Comparison of ENCODE assay signal across 12 mouse cellular contexts in genomic region chr14:32036482-32036881, GRCm38 (mm10).
"Had no signal": no experiment of that assay in that cellular context is flagged by ENCODE, and none has a peak within 500 bp of the region (broad histone marks: within the 10 kb centered on the region; RNA-seq: fewer than 3 reads in every experiment).

No protein-coding gene starts in this region.

- ATAC-seq: liver, postnatal 0 days; midbrain, embryonic 15.5 days had no signal

- DNase-seq: kidney, adult 2 months; kidney, postnatal 14 days; layer of hippocampus, adult 9-11 months; layer of hippocampus, postnatal 36 days; liver; liver, embryonic 13.5 days; liver, postnatal 0 days; lung, postnatal 14 days; right cerebral cortex, postnatal 14 days; thymus, adult 2 months; thymus, postnatal 25 days had no signal
